Mouse (Mus musculus) bone marrow, adult 2 months (tissue): Measurements from ENCODE around the gene Gm13084. TPM values are rescaled to one million over a fixed set of nuclear protein-coding genes. Genes with fewer than 3 reads are reported as not detected.
"Not testable (repeated sequence)": the region's sequence is repeated elsewhere in the genome, so short reads cannot be mapped to it uniquely, and the experiment has no call there.

Experiments used
- H3K27ac ChIP-seq: fragments of 200-500 bp; 2 replicates; pipeline ENCODE4 v1.5.1; 2012; ENCODE audit warnings: low read depth, mild to moderate bottlenecking, control low read depth, inconsistent platforms, low read length; ENCODE audit not compliant: control insufficient read depth, poor library complexity, insufficient read depth
- H3K4me1 ChIP-seq: fragments of 200-500 bp; 2 replicates; pipeline ENCODE4 v1.6.1; 2011; ENCODE audit warnings: low read length; ENCODE audit not compliant: control insufficient read depth, insufficient read depth
- H3K4me3 ChIP-seq: fragments of 200-500 bp; replicated peaks from 2 replicates; pipeline ENCODE3; 2011; ENCODE audit warnings: mild to moderate bottlenecking, low read depth, low read length, control low read depth; ENCODE audit not compliant: control insufficient read depth
- CTCF ChIP-seq: fragments of 200-500 bp; IDR thresholded peaks from 2 replicates; pipeline ENCODE4 v1.5.1; 2011; ENCODE audit warnings: low read length, control low read depth; ENCODE audit not compliant: control insufficient read depth, insufficient read depth
- POLR2A ChIP-seq: fragments of 200-500 bp; IDR thresholded peaks from 2 replicates; pipeline ENCODE4 v1.6.1; 2011; ENCODE audit warnings: low read depth, mild to moderate bottlenecking, control low read depth, low read length, borderline replicate concordance; ENCODE audit not compliant: control insufficient read depth
- WGBS: fragments of 180-500 bp; shearing (Covaris S2); methylation state at CpG from one replicate; pipeline ENCODE4 v1.1.7; 2018; 5-methylcytosine and 5-hydroxymethylcytosine counted together
- polyA plus RNA-seq: library from polyadenylated mRNA; stranded (reverse); fragments of >200 nt; gene quantifications from 2 replicates; pipeline ENCODE4 v1.2.4, GENCODE M21; 2011; ENCODE audit warnings: low replicate concordance; ENCODE audit not compliant: missing spikeins, insufficient read depth, insufficient read length

Gm13084 gene
- polyA plus RNA-seq, result not detected in 2 replicates

DNA sequence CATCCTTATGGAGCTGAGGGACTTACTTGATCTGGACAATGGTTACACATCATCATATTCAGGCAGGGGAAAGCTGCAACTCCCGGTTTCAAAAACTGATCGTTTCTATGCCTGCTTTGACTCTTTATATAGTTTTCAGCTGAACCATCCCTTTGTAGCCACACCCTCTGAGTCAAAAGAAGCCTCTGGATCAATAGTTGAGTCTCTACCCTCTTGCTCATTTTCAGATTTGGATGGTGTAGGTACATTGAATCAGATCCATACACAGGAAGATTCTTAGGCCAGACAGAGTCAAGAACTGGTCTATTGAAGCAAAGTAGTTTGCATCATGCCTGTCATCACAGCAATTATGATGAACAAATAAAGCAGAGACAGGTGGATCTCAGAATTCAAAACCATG is at the start of gene Gm13084:
Gene Gm13084, minus strand, starts transcription at position 101 of the 400 bp plus-strand sequence.
- WGBS, result 75% methylated on average over 2 of the region's 2 CpGs

DNA sequence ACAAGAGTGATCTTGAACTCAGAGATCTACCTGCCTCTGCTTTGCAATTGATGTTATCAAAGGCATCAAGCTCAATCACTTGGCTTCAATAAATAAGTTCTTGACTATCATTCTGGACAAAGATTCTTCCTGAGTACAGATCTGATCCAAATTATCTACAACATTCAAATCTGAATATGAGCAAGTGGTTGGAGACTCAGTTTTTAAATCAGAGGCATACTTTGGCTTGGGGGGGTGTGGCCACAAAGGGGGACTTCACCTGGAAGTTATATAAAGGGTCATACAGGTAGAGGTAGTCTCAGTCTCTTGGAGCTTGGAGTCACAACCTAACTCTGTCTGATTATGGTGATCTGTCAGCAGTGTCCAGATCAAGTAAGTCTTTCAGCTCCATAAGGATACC is 30.3 kb upstream of the Gm13084 start, which contains the start of gene Gm13103:
Gene Gm13103, plus strand, starts transcription at position 301 of the 400 bp plus-strand sequence.
- H3K27ac ChIP-seq, H3K4me3 ChIP-seq, H3K4me1 ChIP-seq: not testable (repeated sequence)

More for the DNA sequence above, at the start of gene Gm13084:
- TF ChIP-seq POLR2A (no peak), CTCF (no peak)
- Histone ChIP-seq H3K4me3 (no peak within 1 kb of the TSS), H3K27ac (no peak within 1 kb of the TSS), H3K4me1 (no peaks in the 10 kb centered on the region)

DNA sequence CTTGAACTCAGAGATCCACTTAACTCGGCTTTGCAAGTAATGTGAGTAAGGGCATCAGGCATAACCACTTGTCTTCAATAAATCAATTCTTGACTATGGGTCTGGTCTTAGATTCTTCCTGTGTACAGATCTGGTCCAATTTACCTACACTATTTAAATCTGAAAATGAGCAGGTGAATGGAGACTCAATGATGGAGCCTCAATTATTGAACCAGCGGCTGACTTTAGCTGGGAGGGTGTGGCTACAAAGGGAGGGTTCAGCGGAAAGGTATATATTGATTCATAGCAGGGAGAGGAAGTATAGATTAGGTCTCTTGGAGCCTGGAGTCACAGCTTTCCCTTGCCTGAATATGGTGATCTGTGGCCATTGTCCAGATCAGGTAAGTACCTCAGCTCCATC is 26.8 kb downstream of the Gm13084 start, which contains the start of gene Gm13023:
Gene Gm13023, plus strand, starts transcription at position 301 of the 400 bp plus-strand sequence.
- not testable (repeated sequence) for H3K4me1 ChIP-seq, H3K27ac ChIP-seq, H3K4me3 ChIP-seq
- 84% methylated on average over 3 of the region's 3 CpGs for WGBS

Other genes with a start within 250 kb of the Gm13084 start
- not detected in 2 replicates for gene Gm13083, start 201.1 kb downstream of the Gm13084 start, polyA plus RNA-seq
- not detected in 2 replicates for gene Gm13088, start 158.8 kb downstream of the Gm13084 start, polyA plus RNA-seq
- gene Gm13089, start 113.4 kb downstream of the Gm13084 start, polyA plus RNA-seq, result not detected in 2 replicates
- gene Gm13078, start 96.6 kb downstream of the Gm13084 start, polyA plus RNA-seq, result not detected in 2 replicates
- not detected in 2 replicates for gene Gm13023, start 26.7 kb downstream of the Gm13084 start, polyA plus RNA-seq
- not detected in 2 replicates for gene Gm13103, start 30.4 kb upstream of the Gm13084 start, polyA plus RNA-seq
- gene Pramef6, start 84.3 kb upstream of the Gm13084 start, polyA plus RNA-seq, result not detected in 2 replicates
- not detected in 2 replicates for gene Pramef25, start 134.9 kb upstream of the Gm13084 start, polyA plus RNA-seq
- not detected in 2 replicates for gene Gm13101, start 150.9 kb upstream of the Gm13084 start, polyA plus RNA-seq
- gene Pramef17, start 178.3 kb upstream of the Gm13084 start, polyA plus RNA-seq, result not detected in 2 replicates
- not detected in 2 replicates for gene Pramel4, start 243.0 kb upstream of the Gm13084 start, polyA plus RNA-seq